Mouse (Mus musculus): ENCODE measurements at regions not wholly inside any gene's neighbourhood (a gene's known extent, or its start where the extent isn't known, plus 50 kb on each side); places are given as distances from the start of the nearest gene placed in this dataset.

- Histone ChIP-seq H3K27me3 (ENCODE audit: control insufficient read depth, insufficient read depth, low read length) (0 out of 2 replicates have a peak, but pooled peaks cover 3% of the 10 kb centered on the region), H3K27ac (ENCODE audit: low read depth) (no peak overlapping the region), H3K4me3 (ENCODE audit: low read depth, low read length) (no peak overlapping the region), H3K4me1 (ENCODE audit: control insufficient read depth, insufficient read depth) (peaks cover 6% of the 10 kb centered on the region; the same call in 1 of the 2 replicates), H3K36me3 (replicated peaks; ENCODE audit: control insufficient read depth, insufficient read depth, low read length) (no peaks in the 10 kb centered on the region), H3K4me2 (ENCODE audit: low read depth, low read length) (no peak overlapping the region), H3K9me3 (replicated peaks; ENCODE audit: control insufficient read depth, low read length) (no peaks in the 10 kb centered on the region), H3K9ac (replicated peaks; ENCODE audit: low read depth, low read length) (no peak overlapping the region)
- no peak for DNase-seq (ENCODE audit: low spot score)
- ATAC-seq (ENCODE audit: insufficient read depth, low read depth), result no peak
- WGBS, result 48% methylated on average over 4 of the region's 4 CpGs
- TF ChIP-seq CTCF (IDR thresholded peaks at IDR 0.05; ENCODE audit: low read depth) (no peak), EP300 (IDR thresholded peaks at IDR 0.05; ENCODE audit: low read depth) (no peak)
Measured at GRCm38 (mm10) chr11:64205069-64205468, 125.8 kb upstream of the Cox10 start.

DNA sequence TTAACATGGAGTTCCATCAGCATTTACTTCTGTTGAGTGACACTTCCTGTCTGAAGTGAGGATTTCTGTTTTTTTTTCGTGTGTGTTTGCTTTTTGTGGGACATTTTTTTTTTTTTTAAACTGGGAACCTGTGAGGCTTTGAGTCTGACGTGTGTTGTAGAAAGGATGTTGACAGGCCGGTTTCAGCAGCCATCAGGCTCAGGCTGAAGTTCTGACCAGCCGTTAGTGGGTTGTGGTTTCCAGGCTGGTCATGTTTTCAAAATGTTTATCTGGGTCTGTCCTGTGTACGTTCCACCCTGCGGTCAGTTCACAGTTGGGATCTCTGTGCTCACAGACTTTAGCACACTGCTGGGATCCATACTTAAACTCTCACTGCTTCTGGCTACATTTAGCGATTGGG, 125.0 kb upstream of the Cox10 start:
- Histone ChIP-seq H3K4me3 (ENCODE audit: low read depth, low read length) (no peak overlapping the region), H3K4me2 (ENCODE audit: low read depth, low read length) (no peak overlapping the region), H3K36me3 (replicated peaks; ENCODE audit: control insufficient read depth, insufficient read depth, low read length) (no peaks in the 10 kb centered on the region), H3K27ac (ENCODE audit: low read depth) (no peak overlapping the region), H3K9ac (replicated peaks; ENCODE audit: low read depth, low read length) (no peak overlapping the region), H3K9me3 (replicated peaks; ENCODE audit: control insufficient read depth, low read length) (no peaks in the 10 kb centered on the region), H3K4me1 (ENCODE audit: control insufficient read depth, insufficient read depth) (peaks cover 6% of the 10 kb centered on the region; the same call in 1 of the 2 replicates), H3K27me3 (ENCODE audit: control insufficient read depth, insufficient read depth, low read length) (0 out of 2 replicates have a peak, but pooled peaks cover 3% of the 10 kb centered on the region)
- TF ChIP-seq CTCF (IDR thresholded peaks at IDR 0.05; ENCODE audit: low read depth) (no peak), EP300 (IDR thresholded peaks at IDR 0.05; ENCODE audit: low read depth) (no peak)
- no peak for ATAC-seq (ENCODE audit: insufficient read depth, low read depth)
- DNase-seq (ENCODE audit: low spot score), result no peak
- WGBS, result 14% methylated on average over 7 of the region's 7 CpGs

GRCm38 (mm10) chr11:64200874-64201273, 121.6 kb upstream of the Cox10 start:
- no peak overlapping the region for H3K27ac ChIP-seq (ENCODE audit: low read depth)
- DNase-seq (ENCODE audit: low spot score), result no peak

GRCm38 (mm10) chr11:64195272-64195671, 116.0 kb upstream of the Cox10 start:
- H3K9me3 ChIP-seq (replicated peaks; ENCODE audit: control insufficient read depth, low read length), result no peaks in the 10 kb centered on the region
- TF ChIP-seq CTCF (IDR thresholded peaks at IDR 0.05; ENCODE audit: low read depth) (no peak), EP300 (IDR thresholded peaks at IDR 0.05; ENCODE audit: low read depth) (no peak)
- DNase-seq (ENCODE audit: low spot score) (no peak), ATAC-seq (ENCODE audit: insufficient read depth, low read depth) (no peak)
- H3K4me1 ChIP-seq (ENCODE audit: control insufficient read depth, insufficient read depth), result no peaks in the 10 kb centered on the region
- 70% methylated on average over 3 of the region's 3 CpGs for WGBS
- H3K36me3 ChIP-seq (replicated peaks; ENCODE audit: control insufficient read depth, insufficient read depth, low read length), result no peaks in the 10 kb centered on the region
- no peak overlapping the region for H3K4me2 ChIP-seq (ENCODE audit: low read depth, low read length)
- no peak overlapping the region for H3K27ac ChIP-seq (ENCODE audit: low read depth)
- no peak overlapping the region for H3K4me3 ChIP-seq (ENCODE audit: low read depth, low read length)
- H3K27me3 ChIP-seq (ENCODE audit: control insufficient read depth, insufficient read depth, low read length), result 0 out of 2 replicates have a peak, but pooled peaks cover 3% of the 10 kb centered on the region
- H3K9ac ChIP-seq (replicated peaks; ENCODE audit: low read depth, low read length), result no peak overlapping the region

More at GRCm38 (mm10) chr11:64200874-64201273, 121.6 kb upstream of the Cox10 start:
- Histone ChIP-seq H3K36me3 (replicated peaks; ENCODE audit: control insufficient read depth, insufficient read depth, low read length) (no peaks in the 10 kb centered on the region), H3K9me3 (replicated peaks; ENCODE audit: control insufficient read depth, low read length) (no peaks in the 10 kb centered on the region), H3K4me3 (ENCODE audit: low read depth, low read length) (no peak overlapping the region), H3K9ac (replicated peaks; ENCODE audit: low read depth, low read length) (no peak overlapping the region), H3K4me2 (ENCODE audit: low read depth, low read length) (no peak overlapping the region), H3K27me3 (ENCODE audit: control insufficient read depth, insufficient read depth, low read length) (0 out of 2 replicates have a peak, but pooled peaks cover 3% of the 10 kb centered on the region), H3K4me1 (ENCODE audit: control insufficient read depth, insufficient read depth) (peaks cover 6% of the 10 kb centered on the region; the same call in 1 of the 2 replicates)
- ATAC-seq (ENCODE audit: insufficient read depth, low read depth), result no peak
- WGBS, result 67% methylated on average over 6 of the region's 6 CpGs
- TF ChIP-seq EP300 (IDR thresholded peaks at IDR 0.05; ENCODE audit: low read depth) (no peak), CTCF (IDR thresholded peaks at IDR 0.05; ENCODE audit: low read depth) (no peak)

DNA sequence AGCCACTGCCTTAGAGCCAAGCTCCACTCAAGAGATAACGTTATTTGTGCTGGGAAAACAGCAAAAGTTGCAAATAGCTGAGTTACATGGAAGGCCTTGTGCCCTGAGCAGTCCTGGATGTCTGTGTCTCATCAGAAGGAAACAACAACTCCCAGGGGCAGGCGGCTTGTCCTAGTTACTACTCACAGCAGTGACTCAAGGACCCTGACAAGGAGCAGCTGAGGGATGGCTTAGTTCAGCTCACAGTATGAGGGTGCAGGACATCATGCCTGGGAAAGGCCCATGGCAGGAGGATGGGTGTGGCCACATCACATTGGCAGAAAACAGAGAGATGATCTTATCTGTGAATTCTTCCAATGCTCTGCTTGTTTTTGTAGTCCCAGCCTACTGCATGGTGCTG, 109.4 kb upstream of the Cox10 start:
- Histone ChIP-seq H3K36me3 (replicated peaks; ENCODE audit: control insufficient read depth, insufficient read depth, low read length) (no peaks in the 10 kb centered on the region), H3K27me3 (ENCODE audit: control insufficient read depth, insufficient read depth, low read length) (0 out of 2 replicates have a peak, but pooled peaks cover 3% of the 10 kb centered on the region), H3K4me2 (ENCODE audit: low read depth, low read length) (no peak overlapping the region), H3K4me1 (ENCODE audit: control insufficient read depth, insufficient read depth) (no peaks in the 10 kb centered on the region), H3K4me3 (ENCODE audit: low read depth, low read length) (no peak overlapping the region), H3K27ac (ENCODE audit: low read depth) (no peak overlapping the region), H3K9me3 (replicated peaks; ENCODE audit: control insufficient read depth, low read length) (no peaks in the 10 kb centered on the region), H3K9ac (replicated peaks; ENCODE audit: low read depth, low read length) (no peak overlapping the region)
- DNase-seq (ENCODE audit: low spot score) (no peak), ATAC-seq (ENCODE audit: insufficient read depth, low read depth) (no peak)
- 38% methylated on average over 2 of the region's 2 CpGs for WGBS
- TF ChIP-seq EP300 (IDR thresholded peaks at IDR 0.05; ENCODE audit: low read depth), result no peak
- no peak for TF ChIP-seq CTCF (IDR thresholded peaks at IDR 0.05; ENCODE audit: low read depth)
